Mouse (Mus musculus): ENCODE results near the gene Inpp1. TPM values are rescaled to one million over a fixed set of nuclear protein-coding genes. Genes with fewer than 3 reads are reported as not detected.
"Not testable (repeated sequence)": the region's sequence is repeated elsewhere in the genome, so short reads cannot be mapped to it uniquely, and the experiment has no call there.

The Inpp1 gene
- 10 to 100 TPM; 12.3 to 12.6 TPM for total RNA-seq (2021)
- long read RNA-seq, experiment 1, full-length matches to known transcripts = 6 of 11 reads
- long read RNA-seq, experiment 1, partial matches to known transcripts = 0 of 11 reads
- long read RNA-seq, experiment 1, other reads (novel, unspliced or antisense) = 5 of 11 reads
- long read RNA-seq, experiment 2, full-length matches to known transcripts = 6 of 10 reads
- long read RNA-seq, experiment 2, partial matches to known transcripts = 0 of 10 reads
- long read RNA-seq, experiment 2, other reads (novel, unspliced or antisense) = 4 of 10 reads

DNA sequence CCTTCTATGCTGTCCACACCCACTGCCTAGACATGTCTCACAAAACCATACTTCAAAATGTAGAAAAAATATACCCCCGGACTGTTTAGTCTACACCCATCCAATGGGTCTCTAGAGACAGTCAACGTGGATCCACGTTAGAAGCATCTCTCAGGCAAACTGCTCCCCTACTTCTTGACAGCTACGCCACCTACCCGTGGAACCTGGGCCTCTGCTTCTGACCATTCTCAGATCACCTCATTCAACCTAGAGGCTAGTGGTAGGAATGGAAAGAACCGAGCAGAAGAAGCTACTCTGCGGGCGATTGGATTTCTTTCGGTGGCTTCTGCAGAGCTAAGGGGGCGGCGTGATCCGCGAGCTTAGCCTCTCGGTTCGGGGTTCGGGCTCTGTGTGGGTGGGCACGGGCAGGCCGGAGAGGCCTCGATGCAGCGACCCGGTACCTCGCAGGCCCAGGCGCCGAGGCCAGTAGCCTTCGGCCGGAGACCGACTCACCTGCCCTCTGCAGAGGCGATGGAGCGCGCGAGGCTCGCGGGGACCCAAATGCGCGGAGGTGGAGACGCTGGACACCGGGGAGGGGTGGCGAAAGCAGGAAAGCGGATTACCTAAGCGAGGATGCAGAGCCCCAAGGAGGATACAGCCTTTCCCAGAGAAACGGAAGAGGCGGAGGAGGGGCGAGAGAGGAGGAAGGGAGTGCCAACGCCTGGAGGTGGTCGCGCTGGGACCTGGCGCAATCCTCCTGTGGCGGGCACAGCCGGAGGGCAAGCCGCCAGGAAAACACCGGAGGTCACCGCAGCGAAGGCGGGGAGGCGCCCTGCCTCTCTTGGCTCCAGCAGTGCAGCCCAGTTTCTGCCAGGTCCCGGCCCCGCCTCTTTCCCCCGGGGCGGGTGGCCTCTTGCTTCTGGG is at the start of gene Inpp1:
Inpp1 (minus strand) TSS at position 779 of the 903 bp plus-strand sequence.
- DNase-seq (ENCODE audit: low spot score in 2 of 2) = peak; percentile 65 to 79

DNA sequence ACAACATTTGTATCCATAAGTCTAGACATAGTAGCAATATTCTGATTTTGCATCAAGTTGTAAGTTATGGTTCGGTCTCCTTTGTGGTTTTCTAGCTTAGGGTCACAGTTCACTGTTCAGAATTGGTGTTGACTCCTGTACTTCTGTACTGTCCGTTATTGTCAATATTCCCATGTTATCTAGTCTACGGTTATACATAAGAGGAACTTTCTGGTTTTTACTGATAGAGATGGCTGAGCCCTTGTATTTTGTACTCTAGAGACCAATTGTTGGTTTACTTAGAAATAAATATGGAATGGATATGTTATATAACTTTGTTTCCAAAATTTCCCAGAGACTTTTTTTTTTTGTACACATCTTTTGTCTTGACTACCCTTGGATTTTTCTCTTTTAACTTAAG is 48.5 kb upstream of the Inpp1 start:
- DNase-seq (ENCODE audit: low spot score in 2 of 2) = no peak

- no peak for DNase-seq (ENCODE audit: low spot score in 2 of 2)
These were observed 46.7 kb upstream of the Inpp1 start for GRCm38 (mm10) chr1:52864220-52864619.

DNA sequence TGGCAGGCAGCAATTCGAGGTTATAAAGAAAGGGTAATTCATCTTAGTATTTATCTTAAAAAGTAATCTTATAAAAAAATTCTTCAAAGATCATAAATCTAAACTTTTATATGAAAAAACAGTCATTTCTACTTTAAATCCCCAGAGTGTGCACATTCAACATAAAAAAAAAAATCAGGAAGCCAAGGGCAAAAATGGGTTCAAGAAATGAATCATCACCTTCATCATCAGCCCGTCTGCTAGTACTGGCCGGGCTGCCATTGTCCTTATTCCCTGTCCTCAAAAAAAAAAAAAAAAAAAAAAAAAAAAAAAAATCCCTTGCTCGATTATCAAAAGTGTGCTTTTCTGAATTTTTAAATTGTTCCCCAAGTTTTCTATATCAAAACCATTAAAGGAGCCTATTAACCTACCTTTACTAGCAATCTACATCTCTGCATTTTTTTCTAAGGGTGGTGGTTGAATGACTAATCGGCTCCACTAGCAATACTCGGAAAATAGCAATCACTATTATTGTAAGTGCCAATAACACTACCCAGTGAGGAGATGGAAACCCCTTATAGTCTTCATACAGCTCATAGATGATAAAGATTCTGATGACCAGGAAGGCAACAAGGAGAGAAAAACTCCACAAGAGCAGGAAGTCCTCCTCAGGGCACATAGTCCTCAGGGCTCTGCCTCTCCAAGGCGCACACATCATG is 38.6 kb upstream of the Inpp1 start:
- no peak for DNase-seq (ENCODE audit: low spot score in 2 of 2)

DNA sequence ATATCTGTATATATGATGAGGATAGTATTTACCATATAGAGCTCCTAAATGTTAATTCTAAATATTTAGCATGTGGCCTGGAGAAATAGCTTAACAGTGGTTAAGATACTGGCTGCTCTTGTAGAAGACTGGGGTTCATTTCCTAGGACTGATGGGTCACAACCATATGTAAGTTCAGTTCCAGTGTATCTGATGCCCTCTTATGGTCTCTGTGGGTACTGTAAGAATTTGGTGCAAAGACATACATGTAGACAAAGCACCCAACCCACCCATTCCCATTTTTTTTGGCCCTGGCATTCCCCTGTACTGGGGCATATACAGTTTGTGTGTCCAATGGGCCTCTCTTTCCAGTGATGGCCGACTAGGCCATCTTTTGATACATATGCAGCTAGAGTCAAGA is 36.5 kb upstream of the Inpp1 start:
- DNase-seq (ENCODE audit: low spot score in 2 of 2) = not testable (repeated sequence)

DNA sequence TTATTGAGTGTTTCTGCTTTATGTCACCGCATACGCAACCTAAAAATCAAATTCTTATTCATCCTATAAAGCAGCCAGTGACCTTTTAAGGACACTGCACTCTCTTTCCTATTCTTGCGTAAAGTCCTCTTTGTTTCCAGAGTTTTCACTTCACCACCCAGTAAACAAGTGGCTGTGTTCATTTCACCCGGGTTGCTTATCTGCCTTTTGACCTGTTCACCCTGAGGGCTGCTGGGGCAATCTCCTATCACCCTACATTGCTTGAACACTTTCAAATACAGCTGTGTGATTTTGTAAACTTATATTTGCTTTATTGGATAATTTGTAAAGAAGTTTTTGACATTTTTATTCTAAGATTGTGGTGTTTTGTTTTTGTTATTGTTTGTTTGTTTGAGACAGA is 31.9 kb upstream of the Inpp1 start:
- no peak for DNase-seq (ENCODE audit: low spot score in 2 of 2)

DNA sequence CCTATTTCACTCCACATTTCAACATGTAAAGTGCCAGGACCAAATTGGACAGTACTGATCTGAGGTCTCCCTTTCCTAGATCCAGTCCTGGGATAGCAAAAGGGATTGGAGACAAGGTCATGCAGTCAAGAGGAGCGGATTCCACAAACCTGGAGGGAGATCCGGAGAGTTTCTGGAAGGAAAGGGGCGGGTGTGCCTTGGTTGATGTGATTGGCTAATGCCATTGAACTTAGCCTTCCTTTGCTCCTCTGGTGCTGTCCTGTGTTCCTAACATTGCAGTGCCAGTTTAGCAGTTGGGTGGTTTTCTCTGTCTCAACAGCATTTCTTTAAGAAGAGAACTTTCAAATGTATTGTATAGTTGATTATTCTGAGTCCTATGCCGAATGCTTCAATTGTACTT is 29.1 kb upstream of the Inpp1 start:
- DNase-seq (ENCODE audit: low spot score in 2 of 2) = no peak

DNA sequence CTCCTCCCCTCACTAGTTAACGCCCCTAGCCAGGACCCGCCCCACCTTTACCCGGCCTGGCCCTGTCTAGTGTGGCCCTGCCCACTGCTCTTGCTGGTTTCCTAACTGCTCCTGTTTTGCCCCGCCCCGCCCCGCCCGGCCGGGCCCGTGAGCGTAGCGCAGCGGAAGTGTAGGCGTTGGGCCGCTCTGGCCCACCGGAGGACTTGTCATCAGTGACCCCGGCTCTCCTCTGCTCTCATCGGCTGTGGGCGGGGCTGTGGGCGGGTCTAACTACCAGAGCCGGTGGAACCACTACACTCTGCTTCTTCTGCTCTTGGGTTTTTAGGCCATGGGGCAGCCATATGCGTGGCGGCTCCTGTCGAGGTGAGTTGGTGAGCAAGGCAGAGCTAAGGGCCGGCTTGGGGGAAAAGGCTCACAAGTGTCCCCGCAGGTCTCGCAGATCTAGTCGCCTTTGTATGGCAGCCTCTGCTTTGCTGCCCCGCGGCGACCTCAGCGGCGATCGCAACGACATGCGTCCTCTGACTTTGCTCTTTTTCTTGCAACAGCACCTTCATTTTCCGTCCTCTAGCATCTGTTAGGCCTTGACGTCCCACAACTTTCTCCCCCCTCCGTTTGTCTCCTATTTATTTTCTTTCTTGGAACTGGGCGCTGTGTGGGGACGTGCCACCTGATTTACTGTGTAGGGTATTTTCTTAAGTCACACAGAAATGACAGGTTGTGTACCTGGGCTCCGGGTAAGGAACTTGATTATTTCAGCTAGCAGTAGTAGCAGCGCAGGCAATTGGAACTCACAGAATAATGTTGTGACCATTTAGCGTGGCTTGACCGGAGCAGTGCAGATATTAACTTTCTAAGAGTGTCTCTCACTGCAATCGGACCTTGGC is 27.5 kb upstream of the Inpp1 start, which contains the start of gene Hibch:
Hibch (plus strand) TSS at position 148 of the 884 bp plus-strand sequence.
- DNase-seq (ENCODE audit: low spot score in 2 of 2) = peak; percentile 96 to 98

DNA sequence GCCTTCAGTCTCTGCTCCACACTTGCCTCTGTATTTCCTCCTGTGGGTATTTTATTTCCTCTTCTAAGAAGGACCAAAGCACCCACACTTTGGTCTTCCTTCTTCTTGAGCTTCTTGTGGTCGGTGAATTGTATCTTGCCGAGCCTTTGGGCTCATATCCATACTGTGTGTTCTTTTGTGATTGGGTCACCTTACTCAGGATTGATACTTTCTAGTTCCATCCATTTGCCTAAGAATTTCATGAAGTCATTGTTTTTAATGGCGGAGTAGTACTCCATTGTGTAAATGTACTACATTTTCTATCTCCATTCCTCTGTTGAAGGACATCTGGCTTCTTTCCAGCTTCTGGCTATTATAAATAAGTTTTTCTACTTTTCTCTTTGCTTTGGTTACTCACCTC is 26.9 kb upstream of the Inpp1 start:
- DNase-seq (ENCODE audit: low spot score in 2 of 2) = no peak

- DNase-seq (ENCODE audit: low spot score in 2 of 2) = no peak
These were observed 21.6 kb upstream of the Inpp1 start for GRCm38 (mm10) chr1:52839099-52839498.

DNA sequence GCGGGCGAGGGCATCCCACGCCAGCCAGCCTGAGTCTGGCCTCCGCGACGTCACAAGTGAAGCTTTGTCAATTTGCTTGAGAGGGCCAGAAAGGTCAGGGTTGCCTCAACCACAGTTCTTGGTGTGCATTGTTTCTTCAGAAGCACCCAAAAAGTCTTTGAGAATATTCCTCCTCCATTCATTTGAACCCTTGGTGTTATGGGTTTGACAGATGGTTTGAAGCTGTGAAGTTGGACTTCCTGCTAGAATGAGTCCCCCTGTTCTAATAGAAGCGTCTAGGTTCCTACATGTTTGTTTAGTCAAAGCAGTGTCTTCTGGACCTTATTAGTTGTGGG is 292 bp upstream of the Inpp1 start:
- no peak for DNase-seq (ENCODE audit: low spot score in 2 of 2)

DNA sequence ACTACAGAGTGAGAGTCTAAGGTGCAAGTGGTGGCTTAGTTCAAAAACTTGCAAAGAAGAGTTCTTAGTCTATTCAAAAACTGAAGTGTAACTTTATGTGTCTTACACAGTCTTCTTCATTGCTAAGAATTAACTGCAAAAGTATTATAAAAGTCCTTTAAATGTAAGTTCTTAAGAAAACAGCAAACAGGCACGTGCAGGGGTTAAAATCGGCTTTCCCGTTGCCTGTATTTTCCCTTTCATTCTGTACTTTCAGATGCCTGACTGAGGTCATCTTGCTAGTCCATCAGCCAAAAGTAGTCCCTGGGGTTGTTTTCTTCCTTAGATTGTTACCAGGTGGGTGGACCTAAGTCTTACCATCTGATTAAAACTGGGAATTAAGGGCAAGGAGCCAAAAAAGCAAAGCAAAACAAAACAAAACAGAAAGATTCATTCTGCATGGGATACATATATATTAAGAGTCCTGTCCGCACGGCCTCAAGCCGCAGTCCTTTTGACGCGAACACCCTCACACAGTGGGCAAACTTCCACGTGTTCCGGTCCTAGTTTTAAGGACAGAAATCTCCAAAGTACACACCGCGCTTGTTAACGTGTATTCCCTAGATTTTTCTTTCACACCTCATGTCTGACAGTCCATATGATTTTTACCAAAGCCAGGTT is 1.1 kb downstream of the Inpp1 start:
- DNase-seq (ENCODE audit: low spot score in 2 of 2) = no peak

DNA sequence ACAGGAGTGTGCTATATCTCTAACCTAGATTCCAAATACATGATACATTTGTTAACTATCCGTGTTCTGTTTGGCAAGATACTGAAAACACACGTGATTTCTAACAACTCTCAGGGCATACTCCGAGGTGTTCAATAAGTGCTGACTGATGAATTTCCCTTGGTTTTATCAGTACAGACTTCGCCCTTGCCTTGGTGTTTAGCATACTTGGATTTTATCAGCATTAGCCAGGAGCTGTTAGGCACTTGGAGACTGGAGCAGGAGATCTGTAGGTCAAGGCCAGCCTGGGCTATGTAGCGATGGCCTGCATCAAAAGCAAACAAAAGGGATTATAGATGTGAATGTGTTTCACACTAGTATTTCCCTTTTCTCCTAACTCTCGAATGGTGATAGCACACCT is 9.0 kb downstream of the Inpp1 start:
- no peak for DNase-seq (ENCODE audit: low spot score in 2 of 2)

- no peak for DNase-seq (ENCODE audit: low spot score in 2 of 2)
These were observed 12.4 kb downstream of the Inpp1 start for GRCm38 (mm10) chr1:52805041-52805440.

GRCm38 (mm10) chr1:52802406-52802975 is 15.0 kb downstream of the Inpp1 start:
- DNase-seq (ENCODE audit: low spot score in 2 of 2) = no peak

GRCm38 (mm10) chr1:52801651-52802050 is 15.8 kb downstream of the Inpp1 start:
- no peak for DNase-seq (ENCODE audit: low spot score in 2 of 2)

- no peak for DNase-seq (ENCODE audit: low spot score in 2 of 2)
These were observed 17.1 kb downstream of the Inpp1 start for GRCm38 (mm10) chr1:52800340-52800740.

DNA sequence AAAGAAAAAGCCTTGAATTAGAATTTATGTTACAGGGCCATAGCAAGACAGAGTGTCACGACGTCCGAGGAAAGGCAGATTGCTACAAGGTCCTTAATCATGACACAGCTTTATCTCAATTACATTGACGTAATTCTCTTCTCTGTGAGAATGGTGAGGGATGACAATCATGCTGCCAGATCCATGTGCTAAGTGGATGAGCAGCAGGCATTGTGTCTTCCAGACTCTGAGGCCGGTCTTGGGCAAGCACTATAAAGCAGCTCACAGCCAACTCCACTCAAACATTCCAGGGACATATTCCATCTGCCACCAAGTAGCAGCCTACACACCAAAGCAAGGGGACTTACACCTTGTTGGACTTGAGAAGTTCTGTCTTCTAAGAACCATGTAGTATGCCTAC is 17.7 kb downstream of the Inpp1 start:
- DNase-seq (ENCODE audit: low spot score in 2 of 2) = no peak

GRCm38 (mm10) chr1:52799056-52799726 is 18.3 kb downstream of the Inpp1 start:
- DNase-seq (ENCODE audit: low spot score in 2 of 2) = no peak
